Mouse (Mus musculus): ENCODE measurements at regions not wholly inside any gene's neighbourhood (a gene's known extent, or its start where the extent isn't known, plus 50 kb on each side); places are given as distances from the start of the nearest gene placed in this dataset.
"Not testable (repeated sequence)": the region's sequence is repeated elsewhere in the genome, so short reads cannot be mapped to it uniquely, and the experiment has no call there.

GRCm38 (mm10) chr12:14250124-14250523 is 98.3 kb upstream of the Fam84a start:
- no peak for DNase-seq (ENCODE audit: low spot score)

- DNase-seq (ENCODE audit: low spot score): not testable (repeated sequence)
Observed at GRCm38 (mm10) chr12:14242720-14243119, 90.9 kb upstream of the Fam84a start.

- no peak for DNase-seq (ENCODE audit: low spot score)
Observed at GRCm38 (mm10) chr12:14237699-14238098, 85.8 kb upstream of the Fam84a start.

GRCm38 (mm10) chr12:14235351-14235750 is 83.5 kb upstream of the Fam84a start:
- no peak for DNase-seq (ENCODE audit: low spot score)

- no peak for DNase-seq (ENCODE audit: low spot score)
Observed at GRCm38 (mm10) chr12:14212618-14213017, 60.8 kb upstream of the Fam84a start.

GRCm38 (mm10) chr12:14209881-14210280 is 58.0 kb upstream of the Fam84a start:
- DNase-seq (ENCODE audit: low spot score): no peak

- no peak for DNase-seq (ENCODE audit: low spot score)
Observed at GRCm38 (mm10) chr12:14207288-14207687, 55.4 kb upstream of the Fam84a start.

GRCm38 (mm10) chr12:14204491-14204890 is 52.6 kb upstream of the Fam84a start:
- DNase-seq (ENCODE audit: low spot score): no peak
